Mouse (Mus musculus) ES-E14 (cell line): ENCODE measurements at regions not wholly inside any gene's neighbourhood (a gene's known extent, or its start where the extent isn't known, plus 50 kb on each side); places are given as distances from the start of the nearest gene placed in this dataset.

Source experiments
- DNase-seq: peaks from one replicate; pipeline ENCODE4 v3.0.0-alpha.2; 2013; ENCODE audit warnings: low read depth, low spot score
- H3K27ac ChIP-seq: 2 replicates; pipeline ENCODE4 v1.5.1; 2012; ENCODE audit warnings: low read depth, mild to moderate bottlenecking, low read length, moderate library complexity, mixed read lengths; ENCODE audit not compliant: poor library complexity, insufficient read depth, severe bottlenecking
- H3K36me3 ChIP-seq: 2 replicates; pipeline ENCODE4 v1.6.1; 2012; ENCODE audit warnings: mild to moderate bottlenecking, low read length, moderate library complexity, mixed read lengths; ENCODE audit not compliant: control insufficient read depth, poor library complexity, insufficient read depth, severe bottlenecking
- H3K4me1 ChIP-seq, 2 experiments: fragments of 150-350 bp in 1 of 2; sonication (generic) in 1 of 2; 2 replicates each; pipeline ENCODE4 v1.6.1; 2012; ENCODE audit warnings: low read length in 2 of 2, mild to moderate bottlenecking in 1 of 2, mixed read lengths in 1 of 2; ENCODE audit not compliant: control insufficient read depth in 2 of 2, insufficient read depth in 2 of 2, poor library complexity in 1 of 2
- H3K4me3 ChIP-seq, 2 experiments: fragments of 150-350 bp in 1 of 2; sonication (generic) in 1 of 2; 2 replicates each; pipeline ENCODE4 v1.5.1; 2012; ENCODE audit warnings: low read length in 2 of 2, low read depth in 1 of 2, mild to moderate bottlenecking in 1 of 2, mixed read lengths in 1 of 2; ENCODE audit not compliant: insufficient read depth in 1 of 2, poor library complexity in 1 of 2, severe bottlenecking in 1 of 2
- H3K9ac ChIP-seq: 2 replicates; pipeline ENCODE4 v1.6.1; 2012; ENCODE audit warnings: low read depth, mild to moderate bottlenecking, low read length, mixed read lengths; ENCODE audit not compliant: poor library complexity, insufficient read depth, severe bottlenecking
- H3K9me3 ChIP-seq: fragments of 150-350 bp; sonication (generic); 2 replicates; pipeline ENCODE4 v1.6.1; 2012; ENCODE audit warnings: low read depth, mild to moderate bottlenecking, low read length; ENCODE audit not compliant: control insufficient read depth, insufficient read depth
- CHD2 ChIP-seq: IDR thresholded peaks from 2 replicates; pipeline ENCODE4 v1.6.1; 2014; ENCODE audit warnings: mild to moderate bottlenecking, low read depth, low read length, inconsistent platforms
- HCFC1 ChIP-seq: IDR thresholded peaks from 2 replicates; pipeline ENCODE4 v1.6.1; 2012; ENCODE audit warnings: low read length, inconsistent platforms, borderline replicate concordance; ENCODE audit not compliant: insufficient read depth
- MAFK ChIP-seq: IDR thresholded peaks from 2 replicates; pipeline ENCODE4 v1.6.1; 2014; ENCODE audit warnings: mild to moderate bottlenecking, low read depth, low read length, inconsistent platforms; ENCODE audit not compliant: insufficient read depth
- ZC3H11A ChIP-seq: IDR thresholded peaks from 2 replicates; pipeline ENCODE4 v1.6.1; 2012; ENCODE audit warnings: low read depth, mild to moderate bottlenecking, inconsistent platforms, low read length, borderline replicate concordance
- ZNF384 ChIP-seq: IDR thresholded peaks from 2 replicates; pipeline ENCODE4 v1.6.1; 2012; ENCODE audit warnings: low read depth, low read length, inconsistent platforms
- in situ Hi-C, 2 experiments: fragments of 600-800 bp; cut with MboI; formaldehyde crosslinking; loops; one replicate each; pipeline ENCODE4 v1.15.1; 2025; ENCODE audit warnings: low sequenced_read_pairs in 2 of 2, inconsistent platforms in 1 of 2; ENCODE audit not compliant: unreplicated experiment in 2 of 2

GRCm38 (mm10) chr2:172675081-172675480, 125.7 kb downstream of the Tfap2c start:
- no peak for TF ChIP-seq CHD2
- TF ChIP-seq MAFK: no peak
- TF ChIP-seq HCFC1: no peak
- no peak for TF ChIP-seq ZNF384
- TF ChIP-seq ZC3H11A: no peak
- Histone ChIP-seq H3K4me3 (no peak overlapping the region), H3K36me3 (no peaks in the 10 kb centered on the region), H3K9ac (no peak overlapping the region), H3K9me3 (no peaks in the 10 kb centered on the region), H3K27ac (no peak overlapping the region), H3K4me1 (peaks cover 0 to 12% of the 10 kb centered on the region in 2 experiments; a peak in 3 of 4 replicates)
- no peak for DNase-seq
- in situ Hi-C loops: no loop called here

GRCm38 (mm10) chr2:172690196-172690595, 140.8 kb downstream of the Tfap2c start:
- H3K4me3 ChIP-seq: no peak overlapping the region
- no peak for DNase-seq

GRCm38 (mm10) chr2:172690931-172691651, 141.7 kb downstream of the Tfap2c start:
- no peaks in the 10 kb centered on the region for H3K4me1 ChIP-seq
- H3K27ac ChIP-seq: no peak overlapping the region
- in situ Hi-C loops: no loop called here
- no peak for TF ChIP-seq CHD2
- TF ChIP-seq HCFC1: no peak
- no peaks in the 10 kb centered on the region for H3K9me3 ChIP-seq
- H3K4me3 ChIP-seq: no peak overlapping the region
- DNase-seq: no peak
- no peaks in the 10 kb centered on the region for H3K36me3 ChIP-seq
- no peak overlapping the region for H3K9ac ChIP-seq

More at GRCm38 (mm10) chr2:172690196-172690595, 140.8 kb downstream of the Tfap2c start:
- Histone ChIP-seq H3K9ac (no peak overlapping the region), H3K27ac (no peak overlapping the region), H3K9me3 (no peaks in the 10 kb centered on the region), H3K4me1 (no peaks in the 10 kb centered on the region), H3K36me3 (no peaks in the 10 kb centered on the region)
- in situ Hi-C loops: no loop called here
- TF ChIP-seq CHD2 (no peak), HCFC1 (no peak), ZC3H11A (no peak), ZNF384 (no peak), MAFK (no peak)

GRCm38 (mm10) chr2:172698961-172699360, 149.6 kb downstream of the Tfap2c start:
- Histone ChIP-seq H3K4me3 (no peak overlapping the region), H3K4me1 (peaks cover 0 to 3% of the 10 kb centered on the region in 2 experiments; a peak in 1 of 4 replicates), H3K9me3 (no peaks in the 10 kb centered on the region), H3K27ac (no peak overlapping the region), H3K9ac (no peak overlapping the region), H3K36me3 (no peaks in the 10 kb centered on the region)
- in situ Hi-C loops: no loop called here
- TF ChIP-seq HCFC1 (no peak), ZC3H11A (no peak), CHD2 (no peak), MAFK (no peak), ZNF384 (no peak)
- no peak for DNase-seq

GRCm38 (mm10) chr2:172699654-172700053, 150.3 kb downstream of the Tfap2c start:
- TF ChIP-seq CHD2: no peak
- no peak for TF ChIP-seq ZNF384
- no peak for TF ChIP-seq MAFK
- TF ChIP-seq HCFC1: no peak
- no peak for TF ChIP-seq ZC3H11A
- Histone ChIP-seq H3K27ac (no peak overlapping the region), H3K9ac (no peak overlapping the region), H3K9me3 (no peaks in the 10 kb centered on the region), H3K36me3 (no peaks in the 10 kb centered on the region), H3K4me1 (peaks cover 0 to 3% of the 10 kb centered on the region in 2 experiments; a peak in 1 of 4 replicates), H3K4me3 (no peak overlapping the region)
- in situ Hi-C loops: no loop called here
- DNase-seq: no peak
